In the genomic region with DNA sequence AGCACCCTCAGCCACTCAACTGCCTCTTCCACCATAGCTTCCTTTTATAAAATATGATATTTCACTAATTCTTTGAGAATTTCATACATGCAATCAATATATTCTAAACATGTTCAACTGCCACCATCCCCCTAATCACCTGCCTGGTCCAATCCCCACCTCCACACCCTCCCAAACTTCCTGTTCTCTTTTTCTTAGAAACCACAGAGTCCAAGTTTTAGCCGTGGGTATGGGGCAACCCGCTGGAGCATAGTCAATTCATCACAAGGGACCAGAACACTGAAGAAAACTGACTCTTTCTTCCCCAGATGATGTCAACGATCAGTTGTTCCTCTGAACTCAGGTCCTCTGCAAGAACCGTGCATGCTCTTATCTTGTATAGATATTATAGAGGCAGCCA, we compare ENCODE assay signal across 18 mouse cellular contexts. TPM values are rescaled to one million over a fixed set of nuclear protein-coding genes. Genes with fewer than 3 reads are reported as not detected.
DNase-seq lines count a peak whose midpoint lies in the region; ATAC-seq and TF ChIP-seq lines count a peak whose summit lies in the region.
"Had no signal": no experiment of that assay in that cellular context is flagged by ENCODE, and none has a peak within 500 bp of the region (broad histone marks: within the 10 kb centered on the region; RNA-seq: fewer than 3 reads in every experiment).

No protein-coding gene starts in this region.

- peak; percentile 82 for ATAC-seq in granulocyte monocyte progenitor cell, adult 5-6 weeks (replicated peaks; ENCODE audit: poor library complexity, severe bottlenecking)
- ATAC-seq in megakaryocyte, adult 5-6 weeks (ENCODE audit: poor library complexity, severe bottlenecking) = peak; percentile 51
- no peak for ATAC-seq in lung, postnatal 0 days
- ATAC-seq: forebrain, embryonic 13.5 days; forebrain, embryonic 16.5 days had no signal

- no peak overlapping the region for H3K27ac ChIP-seq in lung, postnatal 0 days (ENCODE audit: low read length)
- H3K27ac ChIP-seq: embryonic facial prominence, embryonic 10.5 days; embryonic facial prominence, embryonic 12.5 days; forebrain, embryonic 13.5 days had no signal

- no peak for DNase-seq in thymus, postnatal 0 days (ENCODE audit: low spot score)
- DNase-seq in lung, postnatal 0 days (ENCODE audit: low spot score) = no peak
- DNase-seq in frontal cortex, postnatal 10 days (ENCODE audit: low spot score in 2 of 2) = no peak
- DNase-seq: adrenal gland, adult 2 months; adrenal gland, postnatal 10 days; adrenal gland, postnatal 25 days; cerebellum, adult 11 months; cerebellum, adult 18-20 months; cerebellum, adult 8-10 months; cerebellum, adult 9-11 months; cerebellum, postnatal 14 days; cerebellum, postnatal 36 days had no signal

- H3K4me3 ChIP-seq in lung, postnatal 0 days (ENCODE audit: low read depth, low read length) = no peak overlapping the region
- H3K4me3 ChIP-seq: embryonic facial prominence, embryonic 10.5 days; embryonic facial prominence, embryonic 12.5 days; forebrain, embryonic 13.5 days had no signal

- no peak for TF ChIP-seq EP300 in lung, postnatal 0 days (IDR thresholded peaks at IDR 0.05)

- TF ChIP-seq CTCF in lung, postnatal 0 days (IDR thresholded peaks at IDR 0.05) = no peak

- no peaks in the 10 kb centered on the region for H3K9me3 ChIP-seq in lung, postnatal 0 days (ENCODE audit: low read length)
- H3K9me3 ChIP-seq: embryonic facial prominence, embryonic 10.5 days; embryonic facial prominence, embryonic 12.5 days; forebrain, embryonic 13.5 days had no signal

- H3K9ac ChIP-seq in lung, postnatal 0 days (replicated peaks; ENCODE audit: low read depth) = no peak overlapping the region
- H3K9ac ChIP-seq: embryonic facial prominence, embryonic 12.5 days; forebrain, embryonic 13.5 days had no signal

- no peaks in the 10 kb centered on the region for H3K36me3 ChIP-seq in lung, postnatal 0 days (ENCODE audit: insufficient read depth, low read length)
- H3K36me3 ChIP-seq: embryonic facial prominence, embryonic 10.5 days; embryonic facial prominence, embryonic 12.5 days had no signal

- H3K27me3 ChIP-seq in lung, postnatal 0 days (replicated peaks; ENCODE audit: insufficient read depth, low read length) = no peaks in the 10 kb centered on the region
- H3K27me3 ChIP-seq: embryonic facial prominence, embryonic 12.5 days; forebrain, embryonic 13.5 days had no signal

- WGBS in lung, postnatal 0 days = 81% methylated on average over 4 of the region's 4 CpGs

- H3K4me2 ChIP-seq in lung, postnatal 0 days (replicated peaks; ENCODE audit: low read depth, low read length) = no peak overlapping the region
- H3K4me2 ChIP-seq: embryonic facial prominence, embryonic 12.5 days; forebrain, embryonic 13.5 days had no signal

- H3K4me1 ChIP-seq in lung, postnatal 0 days (ENCODE audit: insufficient read depth, low read depth, low read length) = no peaks in the 10 kb centered on the region
- H3K4me1 ChIP-seq: embryonic facial prominence, embryonic 10.5 days; embryonic facial prominence, embryonic 12.5 days; forebrain, embryonic 13.5 days had no signal

RNA-seq across cellular contexts. Expression of a gene that starts 25.9 kb away (rescaled TPM):
- total RNA-seq in granulocyte monocyte progenitor cell, adult 5-6 weeks (2014; fragmentation: Nextera tagmentation) = 26.0 and 32.7 TPM in 2 replicates
- 21.5 and 25.9 TPM in 2 replicates for total RNA-seq in granulocyte monocyte progenitor cell, adult 5-6 weeks (2017)
- total RNA-seq in megakaryocyte, adult 5-6 weeks (2015) = 35.5 and 45.8 TPM in 2 replicates
- total RNA-seq in megakaryocyte, adult 5-6 weeks (2017) = 20.9 and 22.2 TPM in 2 replicates
- polyA plus RNA-seq in thymus, postnatal 0 days (2015; fragmentation: Nextera tagmentation; extraction: Ambion mirVana) = 23.4 and 25.1 TPM in 2 replicates
- polyA plus RNA-seq in lung, postnatal 0 days (2015; fragmentation: Nextera tagmentation; extraction: Ambion mirVana) = 19.4 and 20.4 TPM in 2 replicates
